Mouse (Mus musculus) lung, embryonic 15.5 days (tissue): ENCODE measurements at regions not wholly inside any gene's neighbourhood (a gene's known extent, or its start where the extent isn't known, plus 50 kb on each side); places are given as distances from the start of the nearest gene placed in this dataset.

Experiments
- ATAC-seq: fragments of 200-750 bp; cut with Nextera tagmentation; 2 replicates; pipeline ENCODE4 v1.8.0; 2017; ENCODE audit warnings: moderate number of reproducible peaks, borderline replicate concordance; ENCODE audit not compliant: low FRiP score, low TSS enrichment; ENCODE audit errors: extremely low read depth
- H3K27ac ChIP-seq: fragments of 300-500 bp; sonication (generic); 2 replicates; pipeline ENCODE4 v1.5.1; 2015; ENCODE audit warnings: moderate library complexity, mild to moderate bottlenecking, inconsistent platforms
- H3K27me3 ChIP-seq: fragments of 300-500 bp; sonication (generic); 2 replicates; pipeline ENCODE4 v1.6.1; 2015; ENCODE audit warnings: inconsistent platforms
- H3K36me3 ChIP-seq: fragments of 300-500 bp; sonication (generic); 2 replicates; pipeline ENCODE4 v1.6.1; 2015; ENCODE audit warnings: inconsistent platforms
- H3K4me1 ChIP-seq: fragments of 300-500 bp; sonication (generic); 2 replicates; pipeline ENCODE4 v1.6.1; 2015; ENCODE audit warnings: inconsistent platforms
- H3K4me2 ChIP-seq: fragments of 300-500 bp; sonication (generic); 2 replicates; pipeline ENCODE4 v1.6.1; 2015; ENCODE audit warnings: inconsistent platforms, mild to moderate bottlenecking, moderate library complexity
- H3K4me3 ChIP-seq: fragments of 300-500 bp; sonication (generic); 2 replicates; pipeline ENCODE4 v1.5.1; 2015; ENCODE audit warnings: mild to moderate bottlenecking, inconsistent platforms
- H3K9ac ChIP-seq: fragments of 300-500 bp; sonication (generic); 2 replicates; pipeline ENCODE4 v1.6.1; 2015; ENCODE audit warnings: inconsistent platforms
- H3K9me3 ChIP-seq: fragments of 300-500 bp; sonication (generic); 2 replicates; pipeline ENCODE4 v1.6.1; 2016; ENCODE audit warnings: inconsistent platforms
- WGBS: fragments of 180-500 bp; shearing (Covaris S2); methylation state at CpG from one replicate; pipeline ENCODE4 v1.1.7; 2015; 5-methylcytosine and 5-hydroxymethylcytosine counted together

DNA sequence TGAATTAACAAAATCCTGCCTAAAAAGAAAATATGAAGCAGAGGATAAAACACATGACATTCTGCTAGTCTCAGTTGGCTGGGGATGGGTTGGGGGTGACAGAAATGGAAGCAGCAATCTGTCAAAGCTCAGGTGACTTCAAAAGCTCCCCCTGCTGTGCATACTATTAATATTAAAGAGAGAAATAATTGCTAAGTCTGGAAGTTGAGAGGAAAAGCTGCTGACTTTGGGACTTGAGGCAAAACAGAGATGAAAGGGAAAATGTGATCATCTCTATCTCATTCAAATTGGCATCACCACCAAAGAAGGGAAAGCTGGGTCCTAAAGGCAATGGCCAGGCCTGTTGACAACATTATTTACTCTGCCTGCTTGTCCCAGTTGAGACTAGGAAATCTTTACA, 90.8 kb downstream of the Rpe65 start:
- no peaks in the 10 kb centered on the region for H3K4me1 ChIP-seq
- H3K4me2 ChIP-seq = no peak overlapping the region
- no peaks in the 10 kb centered on the region for H3K36me3 ChIP-seq
- H3K27me3 ChIP-seq = no peaks in the 10 kb centered on the region
- H3K27ac ChIP-seq = no peak overlapping the region
- ATAC-seq = no peak
- H3K9me3 ChIP-seq = no peaks in the 10 kb centered on the region
- no peak overlapping the region for H3K4me3 ChIP-seq
- no peak overlapping the region for H3K9ac ChIP-seq

DNA sequence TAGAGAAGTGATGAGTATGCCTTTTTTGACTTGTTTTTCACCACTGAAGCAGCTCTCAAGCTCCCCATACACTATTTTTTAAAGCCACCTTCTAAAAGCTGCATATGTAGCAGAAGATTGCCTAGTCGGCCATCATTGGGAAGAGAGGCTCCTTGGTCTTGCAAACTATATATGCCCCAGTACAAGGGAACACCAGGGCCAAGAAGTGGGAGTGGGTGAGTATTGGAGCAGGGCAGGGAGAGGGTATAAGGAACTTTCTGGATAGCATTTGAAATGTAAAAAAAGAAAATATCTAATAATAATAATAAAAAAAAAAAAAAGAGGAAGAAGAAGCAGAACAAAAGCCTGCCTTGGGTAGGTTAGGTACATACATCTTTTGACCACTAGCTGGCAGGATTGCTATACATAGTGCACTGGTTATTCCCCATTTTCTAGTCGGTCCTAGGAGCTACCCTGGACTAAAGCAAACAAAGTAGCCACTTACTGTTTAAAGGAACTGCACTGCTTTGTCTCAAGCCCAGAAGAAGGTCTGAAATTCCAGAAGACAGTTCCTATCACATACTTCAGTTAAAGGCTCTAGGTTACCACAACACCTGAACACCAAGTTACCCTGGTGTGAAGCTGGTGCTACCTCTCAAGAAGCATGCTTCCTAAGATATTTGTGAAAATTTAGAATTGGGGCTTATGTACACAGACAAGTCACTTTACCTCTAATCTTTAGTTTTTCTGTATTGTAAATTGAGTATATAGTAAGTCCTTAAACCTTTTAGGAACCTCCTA, 114.9 kb upstream of the Wls start:
- H3K9me3 ChIP-seq = no peaks in the 10 kb centered on the region
- no peak overlapping the region for H3K4me3 ChIP-seq
- H3K36me3 ChIP-seq = no peaks in the 10 kb centered on the region
- peak; percentile 84; the same call in 1 of the 2 replicates for ATAC-seq
- no peaks in the 10 kb centered on the region for H3K4me1 ChIP-seq
- H3K27ac ChIP-seq = no peak overlapping the region
- no peak overlapping the region for H3K9ac ChIP-seq
- H3K27me3 ChIP-seq = no peaks in the 10 kb centered on the region
- H3K4me2 ChIP-seq = no peak overlapping the region
- 28% methylated on average over 2 of the region's 2 CpGs for whole genome bisulfite sequencing

DNA sequence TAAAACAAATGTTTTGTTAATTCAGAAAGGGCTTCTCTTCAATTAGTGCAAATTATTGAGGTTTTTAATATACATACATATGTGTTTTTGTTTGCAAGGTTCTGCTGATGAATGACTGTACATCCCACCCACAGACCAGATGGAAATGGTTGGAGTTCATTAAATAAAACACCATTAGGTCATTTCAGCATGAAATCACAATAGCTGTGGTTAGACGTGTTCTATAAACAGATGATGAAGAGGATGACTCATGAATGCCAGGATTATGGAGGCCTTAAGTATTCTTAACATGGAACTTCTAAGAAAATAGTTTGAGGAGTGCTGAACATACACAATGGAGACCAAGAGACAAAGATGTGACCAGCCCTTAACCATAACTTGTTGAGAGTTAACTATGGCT, 107.3 kb upstream of the Wls start:
- 38% methylated on average over 1 of the region's 1 CpGs for WGBS
- H3K27ac ChIP-seq = no peak overlapping the region
- no peaks in the 10 kb centered on the region for H3K36me3 ChIP-seq
- no peak overlapping the region for H3K4me3 ChIP-seq
- no peak overlapping the region for H3K4me2 ChIP-seq
- no peak overlapping the region for H3K9ac ChIP-seq
- H3K9me3 ChIP-seq = no peaks in the 10 kb centered on the region
- H3K4me1 ChIP-seq = no peaks in the 10 kb centered on the region
- H3K27me3 ChIP-seq = no peaks in the 10 kb centered on the region
- no peak for ATAC-seq

DNA sequence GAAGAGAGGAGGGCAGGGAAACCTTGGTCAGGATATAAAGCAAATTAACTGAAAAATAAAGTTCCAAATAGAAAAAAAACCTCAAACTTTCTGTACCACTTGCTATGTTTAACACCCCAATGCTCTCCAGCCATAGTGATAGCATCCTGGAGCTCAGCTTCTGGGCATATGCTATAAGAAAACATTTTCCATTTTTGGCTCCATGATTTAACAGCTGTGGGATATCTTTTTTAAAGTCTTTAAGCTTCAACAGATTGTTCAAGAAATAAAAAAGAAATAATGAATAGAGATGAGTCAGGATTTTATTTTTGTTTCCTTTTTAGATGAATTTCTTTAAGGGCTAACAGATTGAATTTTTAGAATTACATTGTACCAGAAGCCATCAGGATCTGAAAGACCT, 106.3 kb upstream of the Wls start:
- Histone ChIP-seq H3K4me1 (no peaks in the 10 kb centered on the region), H3K4me2 (no peak overlapping the region), H3K9ac (no peak overlapping the region), H3K27ac (no peak overlapping the region), H3K9me3 (no peaks in the 10 kb centered on the region), H3K27me3 (no peaks in the 10 kb centered on the region), H3K36me3 (no peaks in the 10 kb centered on the region), H3K4me3 (no peak overlapping the region)
- no peak for ATAC-seq

DNA sequence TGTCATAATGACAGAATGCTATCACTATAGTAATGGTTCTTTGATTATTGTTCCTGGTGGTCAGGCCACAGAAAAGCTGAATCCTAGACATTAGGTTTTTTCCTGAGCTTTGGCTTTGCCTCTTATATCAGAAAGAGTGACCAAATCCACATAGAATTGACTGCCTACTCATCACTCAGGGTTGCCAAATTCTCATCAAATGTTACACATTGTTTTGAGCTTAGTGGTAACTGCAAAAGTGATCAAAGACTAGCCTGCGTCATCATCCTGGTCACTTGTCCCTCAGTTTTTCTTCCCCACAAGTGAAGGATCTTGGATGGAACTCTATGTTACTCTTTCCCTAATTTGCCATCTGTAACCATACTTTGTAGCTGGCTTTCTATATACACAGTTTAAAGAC, 104.9 kb upstream of the Wls start:
- WGBS = 86% methylated on average over 1 of the region's 1 CpGs
- Histone ChIP-seq H3K27me3 (no peaks in the 10 kb centered on the region), H3K9ac (no peak overlapping the region), H3K36me3 (no peaks in the 10 kb centered on the region), H3K4me1 (no peaks in the 10 kb centered on the region), H3K4me2 (no peak overlapping the region), H3K4me3 (no peak overlapping the region), H3K9me3 (no peaks in the 10 kb centered on the region), H3K27ac (no peak overlapping the region)
- no peak for ATAC-seq

DNA sequence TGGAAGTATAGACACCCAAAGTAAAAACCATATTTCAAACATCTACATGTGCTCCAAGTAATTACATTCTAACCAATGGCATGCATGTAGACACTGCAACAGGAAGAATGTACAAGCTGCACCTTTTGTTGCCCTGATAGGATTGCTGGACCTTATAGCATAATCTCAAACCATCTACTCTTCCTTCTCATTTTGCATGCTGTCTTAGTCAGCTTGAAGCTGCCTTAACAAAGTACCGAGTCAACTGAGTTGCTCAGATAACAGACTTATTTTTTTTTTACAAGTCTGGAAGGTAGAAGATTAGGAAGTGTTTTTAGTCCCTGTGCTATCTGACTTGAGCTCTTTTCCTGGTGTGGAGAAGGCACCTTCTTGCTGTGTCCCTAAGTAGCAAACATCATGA, 103.4 kb upstream of the Wls start:
- H3K4me1 ChIP-seq = no peaks in the 10 kb centered on the region
- H3K27ac ChIP-seq = no peak overlapping the region
- WGBS = 59% methylated on average over 1 of the region's 1 CpGs
- ATAC-seq = no peak
- no peak overlapping the region for H3K9ac ChIP-seq
- no peak overlapping the region for H3K4me2 ChIP-seq
- no peak overlapping the region for H3K4me3 ChIP-seq
- no peaks in the 10 kb centered on the region for H3K36me3 ChIP-seq
- H3K27me3 ChIP-seq = no peaks in the 10 kb centered on the region
- H3K9me3 ChIP-seq = no peaks in the 10 kb centered on the region

DNA sequence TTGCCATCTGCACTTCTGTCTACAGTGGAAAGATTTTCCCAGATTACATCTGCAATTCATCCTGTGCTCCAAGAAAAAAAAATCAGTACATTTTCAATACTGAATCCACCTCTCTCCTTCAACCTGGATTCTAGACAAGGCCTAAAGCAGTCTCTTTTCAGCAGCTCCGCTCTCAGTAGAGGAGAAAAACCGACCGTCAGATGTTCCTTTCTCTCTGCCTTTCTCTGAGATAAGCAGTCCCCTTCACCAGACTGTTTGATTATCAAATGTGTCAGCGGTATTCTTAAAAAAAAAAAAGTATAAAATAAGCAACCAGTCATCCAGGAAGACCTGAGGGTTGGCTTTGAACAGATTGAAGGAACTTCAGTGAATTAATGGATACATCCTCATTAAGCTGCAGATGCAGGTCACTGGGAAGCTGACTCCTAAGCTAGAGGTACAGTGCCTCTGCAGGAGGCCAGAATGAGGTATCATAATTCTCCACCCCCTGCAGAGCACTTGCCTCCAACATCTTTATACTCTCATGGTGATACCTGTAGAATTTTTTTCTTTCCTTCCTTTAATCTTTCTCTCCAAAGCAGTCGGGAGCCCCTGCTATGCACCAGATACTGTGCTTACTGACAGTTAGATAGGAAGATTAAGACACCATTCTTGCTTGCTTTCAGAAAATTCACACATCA, 98.7 kb upstream of the Wls start:
- Histone ChIP-seq H3K27ac (no peak overlapping the region), H3K9me3 (no peaks in the 10 kb centered on the region), H3K27me3 (no peaks in the 10 kb centered on the region), H3K36me3 (no peaks in the 10 kb centered on the region), H3K9ac (no peak overlapping the region), H3K4me2 (no peak overlapping the region), H3K4me1 (no peaks in the 10 kb centered on the region), H3K4me3 (no peak overlapping the region)
- ATAC-seq = no peak
- 48% methylated on average over 5 of the region's 5 CpGs for WGBS

DNA sequence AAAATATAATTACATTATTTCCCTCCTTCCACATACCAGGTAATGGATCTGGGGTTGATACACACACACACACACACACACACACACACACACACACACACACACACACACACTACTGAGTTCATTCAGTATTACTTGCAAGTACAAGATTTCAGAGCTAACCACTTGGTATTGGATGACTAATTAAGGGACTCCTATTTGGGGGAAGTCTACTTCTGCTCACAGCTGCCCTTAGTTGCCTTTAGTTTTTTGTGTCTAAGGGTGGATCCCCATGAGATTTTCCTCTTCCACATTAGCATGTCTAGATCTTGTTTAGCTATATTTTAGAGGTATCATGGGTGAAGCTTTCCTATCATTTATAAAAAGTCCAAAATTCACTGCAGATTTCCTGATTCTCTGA, 97.7 kb upstream of the Wls start:
- no peaks in the 10 kb centered on the region for H3K36me3 ChIP-seq
- H3K4me1 ChIP-seq = no peaks in the 10 kb centered on the region
- no peaks in the 10 kb centered on the region for H3K27me3 ChIP-seq
- H3K4me2 ChIP-seq = no peak overlapping the region
- ATAC-seq = no peak
- H3K9me3 ChIP-seq = no peaks in the 10 kb centered on the region
- H3K9ac ChIP-seq = no peak overlapping the region
- no peak overlapping the region for H3K27ac ChIP-seq
- H3K4me3 ChIP-seq = no peak overlapping the region

DNA sequence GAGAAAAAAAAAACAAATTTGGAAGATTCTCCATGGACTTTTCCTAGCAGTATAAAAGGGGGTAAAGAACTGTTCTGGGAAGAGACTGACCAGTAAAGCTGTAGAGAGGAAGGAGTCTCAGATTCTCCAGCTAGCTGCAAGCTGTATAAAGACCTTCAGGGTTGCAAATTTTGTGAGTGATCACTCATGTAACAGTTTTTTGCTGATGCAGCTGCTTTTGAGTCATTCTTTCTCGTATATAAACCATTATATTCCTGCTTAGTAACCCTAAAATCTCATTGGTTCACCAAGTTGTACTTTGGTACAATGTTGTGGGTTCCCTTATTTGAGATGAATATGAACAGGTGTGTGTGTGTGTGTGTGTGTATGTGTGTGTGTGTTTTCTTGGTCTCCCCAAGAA, 79.7 kb upstream of the Wls start:
- Histone ChIP-seq H3K9ac (no peak overlapping the region), H3K4me1 (no peaks in the 10 kb centered on the region), H3K27ac (no peak overlapping the region), H3K27me3 (no peaks in the 10 kb centered on the region), H3K4me3 (no peak overlapping the region), H3K9me3 (no peaks in the 10 kb centered on the region), H3K4me2 (no peak overlapping the region), H3K36me3 (no peaks in the 10 kb centered on the region)
- 32% methylated on average over 1 of the region's 1 CpGs for WGBS
- no peak for ATAC-seq

DNA sequence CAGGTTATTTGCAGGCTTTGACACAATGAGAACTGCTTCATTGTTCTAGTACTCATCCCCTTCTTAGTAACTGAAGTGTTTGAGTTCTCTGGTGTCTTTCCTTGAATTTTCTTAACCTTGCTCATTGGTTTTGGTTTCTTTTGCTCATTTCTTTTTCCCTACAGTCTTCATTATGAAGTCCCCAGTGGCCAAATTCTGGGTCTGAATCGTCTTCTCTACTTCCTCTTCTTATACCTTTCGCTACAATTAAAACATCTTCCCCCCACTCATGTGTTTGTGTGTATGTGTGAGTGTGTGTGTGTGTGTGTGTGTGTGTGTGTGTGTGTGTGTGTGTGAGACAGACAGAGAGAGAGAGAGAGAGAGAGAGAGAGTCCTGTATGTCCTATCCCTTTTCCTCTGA, 79.2 kb upstream of the Wls start:
- no peak overlapping the region for H3K4me3 ChIP-seq
- no peaks in the 10 kb centered on the region for H3K9me3 ChIP-seq
- ATAC-seq = no peak
- 80% methylated on average over 2 of the region's 2 CpGs for WGBS
- H3K27me3 ChIP-seq = no peaks in the 10 kb centered on the region
- no peak overlapping the region for H3K4me2 ChIP-seq
- H3K27ac ChIP-seq = no peak overlapping the region
- H3K36me3 ChIP-seq = no peaks in the 10 kb centered on the region
- no peak overlapping the region for H3K9ac ChIP-seq
- H3K4me1 ChIP-seq = no peaks in the 10 kb centered on the region

DNA sequence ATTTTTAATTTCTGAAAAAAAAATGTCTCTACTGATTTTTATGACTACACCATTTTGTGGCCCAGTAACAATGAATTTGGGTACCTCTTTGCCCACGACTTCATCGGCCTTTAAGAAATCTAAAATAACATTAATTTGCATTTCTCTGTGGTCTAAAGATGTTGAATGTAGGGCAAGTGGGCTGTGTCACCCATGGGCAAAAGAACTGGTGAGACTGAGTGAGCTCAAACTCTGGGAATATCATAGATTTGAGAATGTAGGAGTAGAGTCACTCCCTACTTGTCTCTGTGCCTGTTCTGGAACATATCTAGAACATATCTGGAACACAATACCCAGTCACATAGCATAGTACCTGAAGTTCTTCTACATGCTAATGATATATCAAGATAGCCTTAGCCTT, 78.5 kb upstream of the Wls start:
- no peaks in the 10 kb centered on the region for H3K36me3 ChIP-seq
- H3K4me1 ChIP-seq = no peaks in the 10 kb centered on the region
- H3K4me2 ChIP-seq = no peak overlapping the region
- no peaks in the 10 kb centered on the region for H3K9me3 ChIP-seq
- H3K9ac ChIP-seq = no peak overlapping the region
- 89% methylated on average over 2 of the region's 2 CpGs for WGBS
- H3K27me3 ChIP-seq = no peaks in the 10 kb centered on the region
- no peak overlapping the region for H3K27ac ChIP-seq
- no peak for ATAC-seq
- H3K4me3 ChIP-seq = no peak overlapping the region

DNA sequence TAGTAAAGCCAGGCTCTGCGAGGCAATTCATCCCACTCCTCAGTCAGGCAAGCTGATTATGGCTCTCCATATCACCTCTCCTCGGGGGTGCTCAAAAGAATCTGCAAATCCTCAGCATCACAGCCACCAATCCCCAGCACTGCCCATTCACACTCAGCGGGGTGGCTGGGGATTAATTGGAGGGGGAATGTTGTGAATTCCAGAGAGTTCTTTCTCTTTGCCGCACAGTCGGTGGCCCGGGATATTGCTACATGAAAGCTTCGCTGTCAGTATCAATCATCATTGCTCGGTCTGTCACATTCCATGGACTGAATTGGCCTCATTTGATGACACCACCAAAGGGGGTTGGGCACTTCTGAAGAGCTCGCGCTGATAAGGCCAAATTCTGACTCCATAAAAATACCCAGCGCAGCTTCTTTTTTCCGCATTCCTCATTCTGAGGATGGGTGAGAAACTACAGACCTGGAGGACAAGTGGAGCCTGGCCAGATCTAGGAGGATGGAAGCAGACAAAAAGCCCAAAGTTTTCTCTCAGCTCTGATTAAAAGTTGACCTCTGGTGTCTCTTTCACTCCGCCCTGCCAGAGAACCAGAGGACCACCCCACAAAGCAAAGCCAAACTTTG, 57.1 kb upstream of the Wls start:
- H3K4me3 ChIP-seq = no peak overlapping the region

More for the DNA sequence above, 57.1 kb upstream of the Wls start:
- H3K27me3 ChIP-seq = no peaks in the 10 kb centered on the region
- H3K4me2 ChIP-seq = peak overlapping the region; percentile 20
- no peaks in the 10 kb centered on the region for H3K4me1 ChIP-seq
- no peaks in the 10 kb centered on the region for H3K9me3 ChIP-seq
- H3K36me3 ChIP-seq = no peaks in the 10 kb centered on the region
- WGBS = 9% methylated on average over 13 of the region's 13 CpGs
- H3K9ac ChIP-seq = no peak overlapping the region
- ATAC-seq = no peak
- no peak overlapping the region for H3K27ac ChIP-seq
